Mouse (Mus musculus): ENCODE measurements around the gene Abhd17a.

The Abhd17a gene

DNA sequence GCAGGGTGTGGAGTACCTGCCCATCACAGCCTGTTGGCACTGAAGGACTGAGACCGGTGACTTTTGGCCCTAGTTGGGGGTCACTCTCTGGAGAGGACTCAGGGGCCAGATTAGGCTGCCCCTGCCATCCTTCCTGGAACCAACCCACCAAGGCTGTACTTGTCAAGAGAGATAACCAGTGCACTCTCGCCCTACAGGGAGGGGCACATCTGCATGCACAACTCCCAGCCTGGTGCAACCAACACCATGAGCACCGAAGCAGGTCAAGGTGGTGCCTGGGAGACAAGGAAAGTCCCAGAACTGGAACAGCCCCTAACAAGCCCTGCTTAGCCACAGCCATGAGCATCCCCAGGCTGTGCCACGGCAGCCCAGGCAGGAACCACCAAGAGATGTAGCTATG is 43.2 kb downstream of the Abhd17a start:
- DNase-seq (ENCODE audit: low spot score): no peak

DNA sequence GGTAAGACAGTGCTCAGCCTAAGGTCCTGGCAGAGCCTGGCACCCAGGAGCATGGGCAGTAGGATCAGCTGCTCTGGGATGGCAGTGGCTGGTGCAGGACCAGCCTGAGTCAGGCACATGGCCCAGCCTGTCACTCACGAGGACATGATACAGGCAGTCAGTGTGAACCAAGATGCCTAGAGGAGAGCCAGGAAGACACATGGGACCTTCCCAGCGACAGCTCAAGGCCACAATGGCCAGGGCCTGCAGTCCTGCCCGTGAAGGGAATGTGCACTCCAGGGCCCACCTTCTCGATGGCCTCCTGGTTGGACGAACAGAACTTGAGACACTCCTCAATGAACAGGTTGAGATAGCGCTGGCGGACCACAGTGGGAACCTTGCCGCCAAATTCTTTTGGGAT is 44.6 kb downstream of the Abhd17a start:
- no peak for DNase-seq (ENCODE audit: low spot score)

DNA sequence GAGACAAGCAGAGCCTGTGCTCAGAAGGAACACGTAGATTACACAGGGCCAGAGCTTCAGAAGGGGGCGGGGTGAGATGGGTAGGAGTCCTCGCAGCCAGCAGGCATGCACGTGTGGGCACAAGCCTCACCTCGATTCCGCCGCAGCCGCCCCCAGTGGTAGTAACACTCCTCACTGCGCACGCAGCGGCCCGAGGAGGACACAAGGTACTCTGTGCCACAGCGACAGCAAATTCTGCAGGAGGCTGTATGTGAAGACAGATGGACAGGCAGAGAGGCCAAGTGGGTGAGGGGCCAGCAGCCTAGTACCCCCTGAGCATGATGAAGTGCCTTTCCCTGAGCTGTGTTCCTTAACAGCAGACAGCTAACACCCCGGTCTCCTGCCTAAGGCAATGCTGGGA is 46.3 kb downstream of the Abhd17a start:
- DNase-seq (ENCODE audit: low spot score): no peak

DNA sequence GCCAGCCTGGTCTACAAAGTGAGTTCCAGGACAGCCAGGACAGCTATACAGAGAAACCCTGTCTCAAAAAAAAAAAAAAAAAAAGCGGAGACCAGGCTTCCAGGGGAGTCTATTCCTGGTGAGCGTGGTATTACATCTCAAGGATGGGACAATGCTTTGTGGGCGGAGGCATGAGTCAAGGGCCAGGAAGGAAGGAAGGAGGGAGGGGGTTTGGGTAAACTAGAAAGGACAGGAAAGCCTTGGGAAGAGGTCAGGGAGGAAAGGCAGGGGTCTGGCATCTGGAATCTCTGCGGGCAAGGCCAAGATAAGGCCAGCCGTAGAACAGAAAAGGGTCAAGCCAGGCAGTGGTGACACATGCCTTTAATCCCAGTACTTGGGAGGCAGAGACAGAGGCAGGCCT is 50.6 kb downstream of the Abhd17a start:
- DNase-seq (ENCODE audit: low spot score): no peak

DNA sequence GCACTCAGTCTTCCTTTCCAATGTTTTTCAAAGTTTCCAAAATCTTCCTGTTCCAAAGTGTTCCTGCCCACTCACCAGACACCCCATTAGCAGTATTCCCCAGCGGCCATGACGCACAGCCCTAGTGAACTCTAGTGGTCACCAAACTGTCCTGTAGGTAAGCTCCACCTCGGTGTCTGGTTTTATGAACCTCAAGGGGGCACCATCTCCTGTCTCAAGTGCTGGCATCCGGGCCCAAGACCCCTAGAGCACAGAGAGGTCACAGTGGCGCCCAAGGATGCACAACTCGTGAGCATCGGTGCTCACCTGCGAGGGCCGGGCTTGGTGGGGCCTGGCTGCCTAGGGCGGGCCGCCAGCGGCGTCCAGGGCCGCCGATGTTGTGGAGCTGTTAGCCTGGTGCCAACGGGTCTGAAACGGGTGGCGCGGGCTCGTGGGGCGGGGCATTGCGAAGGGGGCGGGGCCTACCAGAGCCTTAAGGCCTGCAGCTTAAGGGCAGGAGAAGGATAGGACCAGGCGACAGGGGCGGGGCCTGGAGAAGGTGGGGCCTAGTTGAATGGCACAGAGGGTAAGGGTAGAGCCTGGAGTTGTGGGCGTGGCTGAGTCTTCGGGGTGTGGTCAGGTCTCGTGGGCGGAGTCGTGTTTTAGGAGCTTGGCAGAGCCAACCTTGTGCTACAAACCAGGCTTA is 51.3 kb downstream of the Abhd17a start, which contains the start of gene Atp8b3:
Gene Atp8b3 (minus strand): TSS at position 415 of the 685 bp plus-strand sequence.
- DNase-seq (ENCODE audit: low spot score): peak; percentile 87

DNA sequence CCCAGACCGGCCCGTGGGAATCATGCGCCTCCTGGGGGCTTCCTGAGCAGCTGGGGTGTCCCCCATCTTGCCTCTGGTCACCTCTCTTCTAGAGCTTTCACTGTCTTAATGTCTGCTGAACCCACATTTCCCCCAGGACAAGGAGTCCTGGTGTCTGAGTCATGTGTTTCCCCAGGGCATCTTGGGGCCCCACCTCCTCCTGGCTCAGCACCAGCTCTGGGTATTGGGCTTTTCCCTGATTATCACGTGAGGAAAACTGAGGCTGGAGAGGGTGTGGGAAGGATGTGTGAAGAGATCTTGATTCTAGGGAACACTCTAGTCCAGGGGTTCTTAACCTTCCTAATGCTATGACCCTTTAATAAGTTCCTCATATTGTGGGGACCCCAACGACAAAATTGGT is 52.0 kb downstream of the Abhd17a start:
- no peak for DNase-seq (ENCODE audit: low spot score)

DNA sequence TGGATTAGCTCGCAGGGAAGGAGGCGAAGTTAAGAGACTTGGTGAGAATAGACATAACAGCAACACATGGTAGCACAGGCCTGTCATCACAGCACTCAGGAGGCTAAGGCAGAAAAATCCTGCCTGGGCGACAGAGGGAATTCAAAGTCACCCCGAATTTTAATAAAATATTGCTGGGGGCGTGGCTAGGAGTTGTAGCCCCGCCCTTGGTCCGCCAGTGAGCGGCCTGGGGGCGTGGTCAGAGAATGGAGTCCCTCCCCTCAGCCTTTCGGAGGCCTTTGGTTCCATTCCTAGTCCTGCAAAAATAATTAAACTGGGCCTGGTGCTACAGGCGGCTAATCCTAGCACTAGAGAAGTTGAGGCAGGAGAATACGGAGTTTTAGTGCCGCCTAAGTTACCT is 54.4 kb downstream of the Abhd17a start:
- DNase-seq (ENCODE audit: low spot score): no peak

DNA sequence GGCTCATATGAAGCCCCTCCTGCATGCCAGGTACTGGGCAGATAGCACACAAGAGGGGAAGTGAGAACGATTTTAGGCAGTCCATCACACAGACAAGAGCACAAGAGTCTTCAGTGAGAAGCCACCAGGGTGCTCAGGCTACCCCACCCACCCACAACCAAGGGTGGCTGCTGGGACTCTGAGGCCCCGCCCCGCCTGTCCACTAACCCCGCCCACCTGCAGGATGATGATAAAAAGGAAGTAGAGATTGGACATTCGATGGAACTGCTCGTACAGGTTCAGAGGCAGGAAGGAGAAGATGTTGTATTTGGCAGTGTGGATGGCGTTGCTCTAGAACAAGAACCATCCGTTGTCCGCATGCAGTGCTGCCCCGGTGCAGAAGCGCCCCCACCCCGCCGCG is 55.1 kb downstream of the Abhd17a start:
- DNase-seq (ENCODE audit: low spot score): no peak

DNA sequence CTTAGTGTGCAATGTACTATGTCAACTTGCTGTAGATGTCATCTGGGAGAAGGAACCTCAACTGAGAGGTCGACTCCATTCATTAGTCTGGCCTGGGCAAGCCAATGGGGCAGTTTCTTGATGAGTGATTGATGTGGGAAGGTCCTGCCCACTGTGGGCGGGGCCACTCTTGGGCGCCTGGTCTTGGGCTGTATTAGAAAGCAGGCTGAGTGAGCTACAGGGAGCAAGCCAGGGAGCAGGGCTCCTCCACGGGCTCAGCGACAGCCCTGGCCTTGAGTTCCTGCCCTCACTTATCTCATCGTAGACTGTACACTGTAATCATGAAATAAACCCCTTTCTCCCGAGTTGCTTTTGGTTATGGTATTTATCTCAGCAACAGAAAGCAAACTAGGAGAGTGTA is 56.4 kb downstream of the Abhd17a start:
- DNase-seq (ENCODE audit: low spot score): no peak
